Mouse (Mus musculus) lung, postnatal 0 days (tissue): ENCODE data around the gene Ctnna2. TPM values are rescaled to one million over a fixed set of nuclear protein-coding genes. Genes with fewer than 3 reads are reported as not detected.
A peak's percentile ranks its signal among the peaks of the same experiment; 100 is the strongest.

Experiments used
- ATAC-seq: fragments of 200-750 bp; cut with Nextera tagmentation; 2 replicates; pipeline ENCODE4 v1.8.0; 2017; ENCODE audit warnings: moderate library complexity
- DNase-seq: peaks from one replicate; pipeline ENCODE4 v3.0.0-alpha.2; 2016; ENCODE audit warnings: low spot score
- H3K27ac ChIP-seq: fragments of 300-500 bp; sonication (generic); 2 replicates; pipeline ENCODE4 v1.5.1; 2014; ENCODE audit warnings: antibody characterized with exemption, mild to moderate bottlenecking, low read length, mixed read lengths
- H3K27me3 ChIP-seq: fragments of 300-500 bp; sonication (generic); replicated peaks from 2 replicates; pipeline ENCODE4 v1.6.1; 2014; ENCODE audit warnings: low read length, mixed read lengths; ENCODE audit not compliant: insufficient read depth
- H3K36me3 ChIP-seq: fragments of 300-500 bp; sonication (generic); 2 replicates; pipeline ENCODE4 v1.6.1; 2014; ENCODE audit warnings: low read length, mixed read lengths; ENCODE audit not compliant: insufficient read depth
- H3K4me1 ChIP-seq: fragments of 300-500 bp; sonication (generic); 2 replicates; pipeline ENCODE4 v1.6.1; 2014; ENCODE audit warnings: antibody characterized with exemption, low read depth, low read length, mixed read lengths; ENCODE audit not compliant: insufficient read depth
- H3K4me2 ChIP-seq: fragments of 300-500 bp; sonication (generic); replicated peaks from 2 replicates; pipeline ENCODE4 v1.6.1; 2014; ENCODE audit warnings: low read depth, mild to moderate bottlenecking, low read length, moderate library complexity, mixed read lengths
- H3K4me3 ChIP-seq: fragments of 300-500 bp; sonication (generic); 2 replicates; pipeline ENCODE4 v1.5.1; 2014; ENCODE audit warnings: low read depth, low read length
- H3K9ac ChIP-seq: fragments of 300-500 bp; sonication (generic); replicated peaks from 2 replicates; pipeline ENCODE4 v1.6.1; 2014; ENCODE audit warnings: low read depth, mild to moderate bottlenecking
- H3K9me3 ChIP-seq: fragments of 300-500 bp; sonication (generic); 2 replicates; pipeline ENCODE4 v1.6.1; 2016; ENCODE audit warnings: low read length, mixed read lengths
- CTCF ChIP-seq: IDR thresholded peaks from 2 replicates; pipeline ENCODE4 v1.5.1; 2016; ENCODE audit warnings: antibody characterized with exemption, mild to moderate bottlenecking
- EP300 ChIP-seq: IDR thresholded peaks from 2 replicates; pipeline ENCODE4 v1.6.1; 2016; ENCODE audit warnings: antibody characterized with exemption, mild to moderate bottlenecking, control low read depth
- WGBS: fragments of 180-500 bp; shearing (Covaris S2); extraction: QIAGEN DNeasy Blood & Tissue Kit; methylation state at CpG from one replicate; pipeline ENCODE4 v1.1.7; 2014; 5-methylcytosine and 5-hydroxymethylcytosine counted together
- polyA plus RNA-seq: library from polyadenylated mRNA; unstranded; fragments of >200 nt; fragmentation: Nextera tagmentation; extraction: Ambion mirVana; gene quantifications from 2 replicates; pipeline ENCODE4 v1.2.1, GENCODE M21; 2015

Gene Ctnna2
- polyA plus RNA-seq, 1 experiment from 2014 or later = 0.06 TPM

GRCm38 (mm10) chr6:77265163-77265562 is 714.3 kb downstream of the Ctnna2 start:
- ATAC-seq (no peak), DNase-seq (no peak)
- Histone ChIP-seq H3K27ac (no peak overlapping the region), H3K4me2 (no peak overlapping the region), H3K9me3 (no peaks in the 10 kb centered on the region), H3K9ac (no peak overlapping the region), H3K4me3 (no peak overlapping the region), H3K4me1 (no peaks in the 10 kb centered on the region), H3K27me3 (no peaks in the 10 kb centered on the region), H3K36me3 (no peaks in the 10 kb centered on the region)
- no peak for TF ChIP-seq CTCF
- TF ChIP-seq EP300 = no peak
- WGBS = 34% methylated on average over 3 of the region's 3 CpGs

- no peak overlapping the region for H3K27ac ChIP-seq
- DNase-seq (peak; percentile 22), ATAC-seq (no peak)
- WGBS = 30% methylated on average over 7 of the region's 7 CpGs
- H3K36me3 ChIP-seq = no peaks in the 10 kb centered on the region
- no peak overlapping the region for H3K4me3 ChIP-seq
- no peaks in the 10 kb centered on the region for H3K4me1 ChIP-seq
- H3K9ac ChIP-seq = no peak overlapping the region
- TF ChIP-seq CTCF = peak; percentile 46
- no peak for TF ChIP-seq EP300
- no peak overlapping the region for H3K4me2 ChIP-seq
- H3K27me3 ChIP-seq = no peaks in the 10 kb centered on the region
- no peaks in the 10 kb centered on the region for H3K9me3 ChIP-seq
Observed at GRCm38 (mm10) chr6:77257358-77258105, 722.0 kb downstream of the Ctnna2 start.

DNA sequence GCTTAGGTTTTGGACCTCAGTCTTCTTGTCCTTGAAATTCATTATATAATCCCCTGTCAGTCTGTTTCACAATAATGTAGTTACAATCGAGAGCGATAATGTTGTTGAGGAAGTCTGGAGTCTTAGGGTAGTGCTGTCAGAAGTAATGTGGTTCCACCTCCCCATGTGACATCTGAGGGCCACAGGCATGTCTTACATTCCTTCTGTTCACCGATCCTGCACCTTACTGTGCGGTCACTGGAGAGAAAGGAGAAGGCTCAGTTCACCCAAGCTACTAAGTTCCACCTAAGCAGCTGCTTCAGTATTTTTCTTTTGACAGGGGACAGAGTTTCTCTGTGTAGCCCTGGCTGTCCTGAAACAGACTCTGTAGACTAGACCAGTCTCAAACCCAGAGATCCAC is 723.2 kb downstream of the Ctnna2 start:
- WGBS = 80% methylated on average over 4 of the region's 4 CpGs
- DNase-seq (no peak), ATAC-seq (no peak)
- H3K9ac ChIP-seq = no peak overlapping the region
- H3K4me1 ChIP-seq = no peaks in the 10 kb centered on the region
- no peak overlapping the region for H3K27ac ChIP-seq
- no peaks in the 10 kb centered on the region for H3K9me3 ChIP-seq
- no peaks in the 10 kb centered on the region for H3K36me3 ChIP-seq
- no peak overlapping the region for H3K4me2 ChIP-seq
- no peak for TF ChIP-seq EP300
- TF ChIP-seq CTCF = no peak
- H3K4me3 ChIP-seq = no peak overlapping the region
- H3K27me3 ChIP-seq = no peaks in the 10 kb centered on the region

DNA sequence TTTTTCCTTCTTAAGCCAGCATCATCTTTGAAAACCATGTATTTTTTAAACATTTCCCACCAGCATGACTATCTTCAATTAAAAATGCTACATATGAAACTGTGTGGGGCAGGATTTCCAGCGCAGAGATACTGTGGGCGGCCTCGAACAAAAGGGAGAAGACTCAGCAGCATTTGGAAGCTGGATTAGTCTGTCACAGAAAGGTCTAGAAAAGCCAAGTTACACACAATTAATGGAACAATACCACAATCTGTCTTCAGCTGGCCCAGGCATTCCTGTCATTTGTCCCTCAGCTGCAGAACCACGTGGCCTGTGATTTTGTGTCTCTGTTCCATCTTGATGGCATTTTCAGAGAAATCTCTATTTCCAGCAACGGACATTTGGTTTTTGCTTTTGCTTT is 726.0 kb downstream of the Ctnna2 start:
- Histone ChIP-seq H3K9ac (no peak overlapping the region), H3K36me3 (no peaks in the 10 kb centered on the region), H3K9me3 (no peaks in the 10 kb centered on the region), H3K4me3 (no peak overlapping the region), H3K4me1 (no peaks in the 10 kb centered on the region), H3K27me3 (no peaks in the 10 kb centered on the region), H3K4me2 (no peak overlapping the region), H3K27ac (no peak overlapping the region)
- DNase-seq (no peak), ATAC-seq (no peak)
- TF ChIP-seq EP300 = no peak
- no peak for TF ChIP-seq CTCF
- 71% methylated on average over 5 of the region's 5 CpGs for WGBS

GRCm38 (mm10) chr6:77243541-77244231 is 735.8 kb downstream of the Ctnna2 start:
- ATAC-seq = no peak
- no peak for TF ChIP-seq EP300
- TF ChIP-seq CTCF = no peak
- H3K4me2 ChIP-seq = peak overlapping the region; percentile 51
- 0 out of 2 replicates have a peak, but pooled peaks cover 2% of the 10 kb centered on the region for H3K4me1 ChIP-seq
- 2% methylated on average over 43 of the region's 43 CpGs for WGBS
- no peaks in the 10 kb centered on the region for H3K9me3 ChIP-seq
- no peak for DNase-seq
- no peaks in the 10 kb centered on the region for H3K36me3 ChIP-seq
- H3K27ac ChIP-seq = no peak overlapping the region
- no peak overlapping the region for H3K9ac ChIP-seq
- H3K27me3 ChIP-seq = peaks cover 27% of the 10 kb centered on the region
- peak overlapping the region; percentile 12; the same call in 1 of the 2 replicates for H3K4me3 ChIP-seq

DNA sequence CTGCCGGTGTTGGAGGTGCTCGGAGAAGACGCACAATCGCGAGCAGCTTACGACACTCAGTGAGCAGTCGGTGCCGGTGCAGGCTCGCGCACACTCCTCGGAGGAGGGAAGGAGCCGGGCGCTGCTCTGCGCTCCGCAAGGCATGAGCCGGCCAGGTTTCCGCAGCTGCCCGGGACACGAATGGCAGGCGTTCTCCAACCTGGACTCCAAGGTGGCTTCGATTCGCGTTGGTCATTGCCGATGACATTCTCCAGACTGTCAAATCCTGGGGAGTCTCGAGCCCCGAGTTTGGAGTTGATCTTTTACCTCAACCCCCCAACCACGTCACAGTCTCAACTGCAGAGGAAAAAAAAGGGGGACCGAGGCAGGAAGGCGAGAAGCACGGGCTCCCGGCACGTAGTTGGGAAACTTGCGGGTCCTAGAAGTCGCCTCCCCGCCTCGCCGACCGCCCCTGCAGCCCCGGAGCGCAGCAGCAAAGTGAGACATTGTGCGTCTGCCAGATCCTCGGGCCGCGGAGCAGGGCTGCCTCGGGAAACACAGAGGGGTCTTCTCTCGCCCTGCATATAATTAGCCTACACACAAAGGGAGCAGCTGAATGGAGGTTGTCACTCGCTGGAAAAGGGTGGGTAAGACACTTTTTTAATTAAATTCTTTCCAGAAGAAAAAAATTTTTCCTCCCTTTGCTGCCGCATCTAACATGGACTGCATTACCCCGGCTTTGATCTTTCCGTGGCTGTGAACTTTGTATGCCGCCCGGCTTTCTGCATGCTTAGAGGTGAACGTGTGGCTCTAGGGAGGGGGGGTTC is 736.7 kb downstream of the Ctnna2 start, which contains the start of gene Lrrtm1:
Gene Lrrtm1 (plus strand): TSS at position 89 of the 806 bp plus-strand sequence.
- peaks cover 27% of the 10 kb centered on the region for H3K27me3 ChIP-seq
- H3K9me3 ChIP-seq = no peaks in the 10 kb centered on the region
- H3K9ac ChIP-seq = no peak within 1 kb of the TSS
- 1% methylated on average over 53 of the region's 53 CpGs for WGBS
- ATAC-seq (no peak), DNase-seq (no peak)
- no peak within 1 kb of the TSS for H3K27ac ChIP-seq
- H3K4me3 ChIP-seq = peak within 1 kb of the TSS; percentile 25
- H3K4me2 ChIP-seq = peak within 1 kb of the TSS; percentile 51
- H3K4me1 ChIP-seq = 0 out of 2 replicates have a peak, but pooled peaks cover 2% of the 10 kb centered on the region
- TF ChIP-seq CTCF = no peak
- TF ChIP-seq EP300 = no peak
- no peaks in the 10 kb centered on the region for H3K36me3 ChIP-seq
